In genomic region chr3:90265932-90266741, GRCm38 (mm10) we compare ENCODE assay signal across 8 mouse cellular contexts. TPM values are rescaled to one million over a fixed set of nuclear protein-coding genes. Genes with fewer than 3 reads are reported as not detected.
DNase-seq lines count a peak whose midpoint lies in the region; ATAC-seq and TF ChIP-seq lines count a peak whose summit lies in the region.

No protein-coding gene starts in this region.

- DNase-seq in cerebellum, adult 11-12 months = peak; percentile 77
- no peak for DNase-seq in cerebellum, adult 11 months
- DNase-seq in heart, adult 8-10 months (ENCODE audit: low spot score) = peak; percentile 36
- DNase-seq in thymus, postnatal 25 days = peak; percentile 69

- WGBS in limb, embryonic 12.5 days = 25% methylated on average over 16 of the region's 16 CpGs
- 27% methylated on average over 16 of the region's 16 CpGs for WGBS in midbrain, embryonic 15.5 days

- H3K27me3 ChIP-seq in limb, embryonic 12.5 days = no peaks in the 10 kb centered on the region
- H3K27me3 ChIP-seq in midbrain, embryonic 15.5 days (replicated peaks) = no peaks in the 10 kb centered on the region

- H3K9me3 ChIP-seq in limb, embryonic 12.5 days = no peaks in the 10 kb centered on the region
- no peaks in the 10 kb centered on the region for H3K9me3 ChIP-seq in midbrain, embryonic 15.5 days

- TF ChIP-seq CTCF in bone marrow macrophage, adult 2 months (IDR thresholded peaks at IDR 0.05; ENCODE audit: low read depth, low read length) = no peak

- H3K4me3 ChIP-seq in bone marrow macrophage, adult 2 months (ENCODE audit: insufficient read depth, low read length) = peak overlapping the region; percentile 86
- H3K4me3 ChIP-seq in limb, embryonic 12.5 days (replicated peaks) = peak overlapping the region; percentile 89
- H3K4me3 ChIP-seq in midbrain, embryonic 15.5 days = peak overlapping the region; percentile 82

- peaks cover 50% of the 10 kb centered on the region for H3K36me3 ChIP-seq in limb, embryonic 12.5 days
- H3K36me3 ChIP-seq in midbrain, embryonic 15.5 days (replicated peaks) = peaks cover 27% of the 10 kb centered on the region

- peak; percentile 77; the same call in 1 of the 2 replicates for TF ChIP-seq POLR2A in bone marrow macrophage, adult 2 months (IDR thresholded peaks at IDR 0.05; ENCODE audit: borderline replicate concordance, low read depth, low read length)

- ATAC-seq in limb, embryonic 12.5 days (ENCODE audit: insufficient number of reproducible peaks, insufficient read depth, low FRiP score, low TSS enrichment, low read depth) = peak; percentile 37; the same call in 1 of the 2 replicates
- ATAC-seq in midbrain, embryonic 15.5 days (replicated peaks) = peak; percentile 63
- ATAC-seq in erythroid progenitor cell, adult 5-6 weeks (replicated peaks; ENCODE audit: low FRiP score, poor library complexity, severe bottlenecking) = no peak; the same call in 1 of the 2 replicates

- peak overlapping the region; percentile 100 for H3K27ac ChIP-seq in bone marrow macrophage, adult 2 months (ENCODE audit: insufficient read depth, low read depth, low read length)
- H3K27ac ChIP-seq in limb, embryonic 12.5 days = peak overlapping the region; percentile 98
- H3K27ac ChIP-seq in midbrain, embryonic 15.5 days = peak overlapping the region; percentile 95

- peak overlapping the region; percentile 89 for H3K9ac ChIP-seq in limb, embryonic 12.5 days (replicated peaks)
- H3K9ac ChIP-seq in midbrain, embryonic 15.5 days = peak overlapping the region; percentile 85

- peak overlapping the region; percentile 74 for H3K4me2 ChIP-seq in limb, embryonic 12.5 days
- peak overlapping the region; percentile 78 for H3K4me2 ChIP-seq in midbrain, embryonic 15.5 days

- H3K4me1 ChIP-seq in bone marrow macrophage, adult 2 months (ENCODE audit: control insufficient read depth, insufficient read depth, low read length) = peaks cover 20% of the 10 kb centered on the region
- H3K4me1 ChIP-seq in limb, embryonic 12.5 days (replicated peaks) = peaks cover 15% of the 10 kb centered on the region
- H3K4me1 ChIP-seq in midbrain, embryonic 15.5 days = peaks cover 14% of the 10 kb centered on the region

RNA-seq across cellular contexts. Expression of gene Dennd4b, which starts 1.2 kb away (rescaled TPM):
- 47.7 and 52.9 TPM in 2 replicates for polyA plus RNA-seq in bone marrow macrophage, adult 2 months (2012; ENCODE audit: insufficient read depth, insufficient read length, missing spikeins)
- 10 to 100 TPM; 38.0 to 39.3 (median 38.7) TPM for total RNA-seq in heart, adult 8-10 months (2022)
- 5.7 and 5.9 TPM in 2 replicates for polyA plus RNA-seq in limb, embryonic 12.5 days (2016; fragmentation: Nextera tagmentation; extraction: Ambion mirVana)
- polyA plus RNA-seq in midbrain, embryonic 15.5 days (2015; fragmentation: Nextera tagmentation; extraction: Ambion mirVana) = 7.4 and 11.2 TPM in 2 replicates
- 13.3 and 40.2 TPM in 2 replicates for total RNA-seq in erythroid progenitor cell, adult 5-6 weeks (2015; ENCODE audit: low replicate concordance)
- 3.2 and 13.5 TPM in 2 replicates for total RNA-seq in erythroid progenitor cell, adult 5-6 weeks (2017; ENCODE audit: low replicate concordance)

RNA-seq across cellular contexts. Expression of gene Crtc2, which starts 12.2 kb away (rescaled TPM):
- polyA plus RNA-seq in bone marrow macrophage, adult 2 months (2012; ENCODE audit: insufficient read depth, insufficient read length, missing spikeins) = 45.5 and 56.9 TPM in 2 replicates
- 10 to 100 TPM; 16.0 to 18.5 (median 16.4) TPM for total RNA-seq in heart, adult 8-10 months (2022)
- polyA plus RNA-seq in limb, embryonic 12.5 days (2016; fragmentation: Nextera tagmentation; extraction: Ambion mirVana) = 18.6 and 30.3 TPM in 2 replicates
- polyA plus RNA-seq in midbrain, embryonic 15.5 days (2015; fragmentation: Nextera tagmentation; extraction: Ambion mirVana) = 24.0 and 26.6 TPM in 2 replicates
- 10.8 and 14.3 TPM in 2 replicates for total RNA-seq in erythroid progenitor cell, adult 5-6 weeks (2015; ENCODE audit: low replicate concordance)
- total RNA-seq in erythroid progenitor cell, adult 5-6 weeks (2017; ENCODE audit: low replicate concordance) = 5.3 and 16.5 TPM in 2 replicates

RNA-seq across cellular contexts. Expression of gene Slc39a1, which starts 18.2 kb away (rescaled TPM):
- 155 and 159 TPM in 2 replicates for polyA plus RNA-seq in bone marrow macrophage, adult 2 months (2012; ENCODE audit: insufficient read depth, insufficient read length, missing spikeins)
- 10 to 100 TPM; 65.1 to 79.2 (median 75.5) TPM for total RNA-seq in heart, adult 8-10 months (2022)
- polyA plus RNA-seq in limb, embryonic 12.5 days (2016; fragmentation: Nextera tagmentation; extraction: Ambion mirVana) = 56.8 and 62.0 TPM in 2 replicates
- 48.4 and 52.1 TPM in 2 replicates for polyA plus RNA-seq in midbrain, embryonic 15.5 days (2015; fragmentation: Nextera tagmentation; extraction: Ambion mirVana)
- 2.1 and 5.0 TPM in 2 replicates for total RNA-seq in erythroid progenitor cell, adult 5-6 weeks (2015; ENCODE audit: low replicate concordance)
- 2.2 and 7.4 TPM in 2 replicates for total RNA-seq in erythroid progenitor cell, adult 5-6 weeks (2017; ENCODE audit: low replicate concordance)

RNA-seq across cellular contexts. Expression of gene Creb3l4, which starts 22.8 kb away (rescaled TPM):
- 1.3 and 2.9 TPM in 2 replicates for polyA plus RNA-seq in bone marrow macrophage, adult 2 months (2012; ENCODE audit: insufficient read depth, insufficient read length, missing spikeins)
- total RNA-seq in heart, adult 8-10 months (2022) = under 1 TPM in 2 of 4 experiments, not detected in 2; 0.38 to 0.81 TPM
- polyA plus RNA-seq in limb, embryonic 12.5 days (2016; fragmentation: Nextera tagmentation; extraction: Ambion mirVana) = 11.7 and 12.9 TPM in 2 replicates
- polyA plus RNA-seq in midbrain, embryonic 15.5 days (2015; fragmentation: Nextera tagmentation; extraction: Ambion mirVana) = 1.6 and 2.3 TPM in 2 replicates
- total RNA-seq in erythroid progenitor cell, adult 5-6 weeks (2015; ENCODE audit: low replicate concordance) = not detected in 2 replicates
- total RNA-seq in erythroid progenitor cell, adult 5-6 weeks (2017; ENCODE audit: low replicate concordance) = not detected in 2 replicates

RNA-seq across cellular contexts. Expression of gene Gatad2b, which starts 26.8 kb away (rescaled TPM):
- polyA plus RNA-seq in bone marrow macrophage, adult 2 months (2012; ENCODE audit: insufficient read depth, insufficient read length, missing spikeins) = 45.6 and 48.2 TPM in 2 replicates
- total RNA-seq in heart, adult 8-10 months (2022) = 10 to 100 TPM; 41.4 to 51.4 (median 46.0) TPM
- 17.7 and 19.5 TPM in 2 replicates for polyA plus RNA-seq in limb, embryonic 12.5 days (2016; fragmentation: Nextera tagmentation; extraction: Ambion mirVana)
- polyA plus RNA-seq in midbrain, embryonic 15.5 days (2015; fragmentation: Nextera tagmentation; extraction: Ambion mirVana) = 13.2 and 14.5 TPM in 2 replicates
- total RNA-seq in erythroid progenitor cell, adult 5-6 weeks (2015; ENCODE audit: low replicate concordance) = 55.8 and 59.8 TPM in 2 replicates
- total RNA-seq in erythroid progenitor cell, adult 5-6 weeks (2017; ENCODE audit: low replicate concordance) = 47.2 and 47.7 TPM in 2 replicates
